Mouse (Mus musculus) neural tube, embryonic 11.5 days (tissue): ENCODE data around the gene Ezh1. TPM values are rescaled to one million over a fixed set of nuclear protein-coding genes. Genes with fewer than 3 reads are reported as not detected.

Source experiments
- ATAC-seq: fragments of 200-750 bp; cut with Nextera tagmentation; 2 replicates; pipeline ENCODE4 v1.8.0; 2017; ENCODE audit warnings: moderate number of reproducible peaks, mild to moderate bottlenecking, moderate TSS enrichment, moderate library complexity; ENCODE audit not compliant: insufficient read depth, low FRiP score, low TSS enrichment
- DNase-seq: peaks from one replicate; pipeline ENCODE4 v3.0.0-alpha.2; 2015; ENCODE audit warnings: low spot score
- H3K27ac ChIP-seq: fragments of 300-500 bp; sonication (generic); 2 replicates; pipeline ENCODE4 v1.5.1; 2014; ENCODE audit warnings: low read depth, mild to moderate bottlenecking, low read length
- H3K27me3 ChIP-seq: fragments of 300-500 bp; sonication (generic); 2 replicates; pipeline ENCODE4 v1.6.1; 2014; ENCODE audit warnings: mild to moderate bottlenecking, low read length, mixed read lengths; ENCODE audit not compliant: control insufficient read depth, insufficient read depth
- H3K36me3 ChIP-seq: fragments of 300-500 bp; sonication (generic); 2 replicates; pipeline ENCODE4 v1.6.1; 2014; ENCODE audit warnings: mild to moderate bottlenecking, low read length, moderate library complexity, mixed read lengths; ENCODE audit not compliant: control insufficient read depth, insufficient read depth
- H3K4me1 ChIP-seq: fragments of 300-500 bp; sonication (generic); 2 replicates; pipeline ENCODE4 v1.6.1; 2014; ENCODE audit warnings: low read length, mixed read lengths; ENCODE audit not compliant: control insufficient read depth, insufficient read depth
- H3K4me2 ChIP-seq: fragments of 300-500 bp; sonication (generic); 2 replicates; pipeline ENCODE4 v1.6.1; 2014; ENCODE audit warnings: low read depth, mild to moderate bottlenecking, moderate library complexity
- H3K4me3 ChIP-seq: fragments of 300-500 bp; sonication (generic); 2 replicates; pipeline ENCODE4 v1.5.1; 2014; ENCODE audit warnings: low read depth, low read length
- H3K9ac ChIP-seq: fragments of 300-500 bp; sonication (generic); 2 replicates; pipeline ENCODE4 v1.6.1; 2014; ENCODE audit warnings: mild to moderate bottlenecking, low read length
- H3K9me3 ChIP-seq: fragments of 300-500 bp; sonication (generic); 2 replicates; pipeline ENCODE4 v1.6.1; 2016; ENCODE audit warnings: low read length; ENCODE audit not compliant: control insufficient read depth
- WGBS: fragments of 180-500 bp; shearing (Covaris S2); extraction: QIAGEN DNeasy Blood & Tissue Kit; methylation state at CpG from one replicate; pipeline ENCODE4 v1.1.7; 2014; 5-methylcytosine and 5-hydroxymethylcytosine counted together
- polyA plus RNA-seq: library from polyadenylated mRNA; unstranded; fragments of >200 nt; fragmentation: Nextera tagmentation; extraction: Ambion mirVana; gene quantifications from 2 replicates; pipeline ENCODE4 v1.2.1, GENCODE M21; 2014

The Ezh1 gene
- polyA plus RNA-seq, 1 experiment from 2014 or later, result 11.2 TPM

DNA sequence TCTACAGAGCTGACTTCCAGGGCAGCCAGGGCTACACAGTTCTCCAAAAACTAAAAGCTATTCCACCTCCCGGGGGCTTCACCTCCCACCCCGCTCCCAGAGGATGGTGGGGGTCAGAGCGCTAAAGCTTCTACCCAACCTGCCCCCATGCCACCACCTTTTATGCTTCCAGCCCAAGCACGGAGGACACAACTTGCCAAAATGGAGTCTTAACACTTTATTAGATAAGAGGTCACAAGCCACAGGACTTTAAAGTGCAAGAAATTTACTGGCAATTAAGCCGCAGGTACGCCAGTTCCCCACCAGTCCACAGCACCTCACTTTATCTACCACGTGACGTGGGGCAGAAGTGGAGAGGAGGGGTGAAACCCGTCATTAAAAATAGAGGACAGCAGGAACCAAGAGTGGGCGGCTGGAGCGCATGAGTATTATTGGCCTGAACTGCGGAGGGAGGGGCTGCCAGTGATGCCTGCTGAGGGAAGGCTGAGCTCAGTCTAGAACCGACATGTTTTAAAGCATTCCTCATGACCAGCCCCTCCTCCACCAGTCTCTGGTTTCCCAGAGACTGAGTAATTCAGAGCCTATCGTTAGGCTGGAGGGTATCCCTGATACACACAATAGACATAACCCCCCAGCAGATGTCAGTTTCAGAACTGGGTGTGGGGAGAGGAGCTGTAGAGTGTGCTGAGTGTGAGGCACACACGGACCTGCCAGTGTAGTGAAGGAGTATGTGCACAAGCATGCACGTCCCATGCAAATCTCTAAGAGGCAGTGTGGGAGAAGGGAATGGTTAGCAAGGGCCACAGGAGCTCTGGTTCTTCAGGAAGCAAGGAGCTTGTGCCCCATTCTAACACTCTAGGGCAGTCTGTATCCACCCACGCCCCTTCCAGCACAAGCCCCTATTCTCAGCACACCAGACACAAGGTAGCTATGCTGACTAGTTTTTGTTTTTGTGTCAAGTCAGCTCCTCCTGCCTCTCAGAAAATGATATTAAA is 35.1 kb downstream of the Ezh1 start:
- H3K36me3 ChIP-seq, result no peaks in the 10 kb centered on the region
- no peak for ATAC-seq
- no peaks in the 10 kb centered on the region for H3K9me3 ChIP-seq
- H3K4me2 ChIP-seq, result no peak overlapping the region
- H3K4me1 ChIP-seq, result peaks cover 13% of the 10 kb centered on the region
- H3K27me3 ChIP-seq, result no peaks in the 10 kb centered on the region
- no peak for DNase-seq
- H3K27ac ChIP-seq, result peak overlapping the region; percentile 84; the same call in 1 of the 2 replicates
- H3K4me3 ChIP-seq, result no peak overlapping the region
- H3K9ac ChIP-seq, result no peak overlapping the region
- 45% methylated on average over 17 of the region's 17 CpGs for WGBS

DNA sequence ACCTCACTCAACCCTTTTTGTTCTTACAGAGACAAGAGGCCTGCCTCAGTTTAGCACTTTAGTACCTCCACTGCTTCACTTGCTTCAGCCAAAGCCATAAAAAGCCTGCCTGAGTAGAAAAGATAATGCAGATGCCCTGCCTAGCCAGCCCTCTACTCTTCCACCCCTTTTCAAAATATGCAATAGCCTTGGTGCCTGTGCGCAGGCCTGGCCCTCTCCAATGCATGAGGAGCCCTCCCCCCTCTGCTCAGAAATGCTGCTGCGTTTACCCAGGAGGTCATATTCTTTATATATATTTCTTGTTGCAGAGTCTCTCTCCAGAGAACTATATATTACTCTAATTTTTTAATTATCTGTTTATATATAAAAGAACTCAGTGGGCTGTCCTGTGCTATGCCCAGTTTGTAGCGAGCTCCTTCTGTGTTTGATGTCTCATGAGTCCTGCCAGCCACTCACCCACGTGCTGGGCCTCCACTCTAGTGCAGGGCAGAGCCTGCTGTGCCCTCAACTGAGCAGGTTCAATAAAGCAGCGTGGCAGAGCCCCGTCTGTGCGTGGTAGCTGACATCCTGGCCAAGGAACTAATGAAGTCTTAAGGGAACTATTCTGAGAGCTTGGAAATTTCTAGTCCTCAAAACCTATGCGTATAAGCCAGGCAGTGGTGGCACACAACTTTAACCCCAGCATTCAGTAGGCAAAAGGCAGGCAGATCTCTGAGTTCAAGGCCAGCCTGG is 35.9 kb downstream of the Ezh1 start:
- H3K9ac ChIP-seq, result peak overlapping the region; percentile 38; the same call in 1 of the 2 replicates
- no peak overlapping the region for H3K4me2 ChIP-seq
- peak overlapping the region; percentile 84 for H3K27ac ChIP-seq
- H3K4me1 ChIP-seq, result peaks cover 13% of the 10 kb centered on the region
- no peak overlapping the region for H3K4me3 ChIP-seq
- no peak for DNase-seq
- ATAC-seq, result no peak
- H3K36me3 ChIP-seq, result no peaks in the 10 kb centered on the region
- H3K9me3 ChIP-seq, result no peaks in the 10 kb centered on the region
- 33% methylated on average over 8 of the region's 8 CpGs for WGBS
- no peaks in the 10 kb centered on the region for H3K27me3 ChIP-seq

DNA sequence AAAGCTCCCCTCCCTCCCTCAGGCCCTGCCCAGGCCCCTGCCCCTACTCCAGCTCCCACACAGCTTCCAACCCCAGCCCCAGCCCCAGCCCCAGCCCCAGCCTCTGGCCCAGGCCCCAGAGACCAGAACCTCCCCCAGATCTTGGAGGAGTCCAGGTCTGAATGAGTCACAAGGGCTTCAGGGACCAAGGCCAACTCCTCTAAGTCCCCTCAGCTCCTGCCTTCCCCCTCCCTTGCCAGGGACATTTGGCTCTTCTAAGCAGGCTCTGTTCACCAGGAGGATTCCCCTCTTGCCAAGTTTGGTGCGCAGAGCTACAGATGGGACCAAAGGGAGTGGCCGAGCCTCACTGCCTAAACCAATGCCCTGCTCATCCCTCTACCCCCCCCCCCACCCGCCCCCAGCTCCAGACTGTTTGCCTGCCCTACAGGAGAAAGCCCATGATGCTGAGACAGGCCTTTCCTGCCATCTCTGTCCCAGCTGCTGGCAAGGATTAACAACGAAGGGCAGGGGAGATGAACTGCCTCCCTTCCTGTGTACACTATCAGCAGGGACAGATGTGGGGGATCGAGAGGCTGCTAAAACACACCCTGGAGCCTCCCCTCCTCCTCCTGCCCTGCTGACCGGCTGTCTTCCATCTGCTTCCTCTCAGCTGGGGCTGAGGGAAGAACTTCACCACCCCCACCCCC is 36.6 kb downstream of the Ezh1 start:
- no peak overlapping the region for H3K4me2 ChIP-seq
- DNase-seq, result peak; percentile 71
- peak overlapping the region; percentile 84 for H3K27ac ChIP-seq
- no peaks in the 10 kb centered on the region for H3K36me3 ChIP-seq
- no peak overlapping the region for H3K4me3 ChIP-seq
- peak overlapping the region; percentile 38; the same call in 1 of the 2 replicates for H3K9ac ChIP-seq
- H3K9me3 ChIP-seq, result no peaks in the 10 kb centered on the region
- peak; percentile 38; the same call in 1 of the 2 replicates for ATAC-seq
- peaks cover 13% of the 10 kb centered on the region for H3K4me1 ChIP-seq
- H3K27me3 ChIP-seq, result no peaks in the 10 kb centered on the region
- 4% methylated on average over 6 of the region's 6 CpGs for WGBS

DNA sequence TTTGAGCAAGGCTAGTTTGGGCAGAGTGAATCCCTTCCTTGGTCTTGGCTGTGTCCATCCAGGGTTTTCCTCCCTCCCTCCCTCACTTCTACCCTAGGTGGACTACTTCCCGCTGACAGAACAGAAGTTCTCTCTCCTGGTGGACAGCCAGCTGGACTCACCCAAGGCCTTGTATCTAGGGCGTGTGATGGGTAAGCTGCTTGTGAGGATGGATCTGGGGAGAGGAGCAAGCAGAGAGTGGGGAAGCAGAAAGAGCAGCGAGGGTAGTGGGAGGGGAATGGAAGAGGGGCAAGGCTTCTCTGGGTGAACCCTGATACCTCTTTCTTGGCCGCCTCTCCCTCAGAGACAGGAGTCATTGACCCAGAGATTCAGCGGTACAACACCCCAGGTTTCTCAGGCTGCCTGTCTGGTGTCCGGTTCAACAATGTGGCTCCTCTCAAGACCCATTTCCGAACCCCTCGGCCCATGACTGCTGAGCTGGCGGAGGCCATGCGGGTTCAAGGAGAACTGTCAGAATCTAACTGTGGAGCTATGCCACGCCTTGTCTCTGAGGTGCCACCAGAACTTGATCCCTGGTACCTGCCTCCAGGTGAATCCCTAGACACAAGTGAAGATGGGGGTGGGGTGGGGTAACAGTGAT is 38.0 kb downstream of the Ezh1 start:
- 87% methylated on average over 11 of the region's 11 CpGs for whole genome bisulfite sequencing
- no peaks in the 10 kb centered on the region for H3K9me3 ChIP-seq
- H3K27ac ChIP-seq, result no peak overlapping the region
- no peaks in the 10 kb centered on the region for H3K36me3 ChIP-seq
- H3K4me1 ChIP-seq, result peaks cover 13% of the 10 kb centered on the region
- ATAC-seq (no peak), DNase-seq (no peak)
- no peak overlapping the region for H3K4me3 ChIP-seq
- H3K9ac ChIP-seq, result no peak overlapping the region
- H3K4me2 ChIP-seq, result no peak overlapping the region
- no peaks in the 10 kb centered on the region for H3K27me3 ChIP-seq

DNA sequence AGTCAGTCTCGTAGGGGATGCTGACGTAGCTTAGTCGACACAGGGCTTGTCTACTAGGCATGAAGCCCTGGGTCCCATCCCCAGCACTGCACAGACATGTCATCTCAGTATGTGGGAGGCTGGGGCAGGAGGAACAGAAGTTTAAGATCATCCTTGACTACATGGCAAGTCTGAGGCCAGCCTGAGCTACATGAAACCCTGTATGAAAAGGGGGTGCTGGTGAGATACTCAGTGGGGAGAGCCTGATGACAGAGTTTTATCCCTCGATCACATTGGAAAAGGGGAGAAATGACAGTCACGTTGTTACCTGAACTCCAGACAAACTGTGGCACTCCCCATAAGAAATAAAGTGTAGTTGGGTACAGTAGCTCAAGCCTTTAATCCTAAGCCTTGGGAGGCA is 38.7 kb downstream of the Ezh1 start:
- no peak for ATAC-seq
- WGBS, result 95% methylated on average over 5 of the region's 5 CpGs
- no peak overlapping the region for H3K4me2 ChIP-seq
- H3K36me3 ChIP-seq, result no peaks in the 10 kb centered on the region
- no peak for DNase-seq
- no peak overlapping the region for H3K4me3 ChIP-seq
- H3K9ac ChIP-seq, result no peak overlapping the region
- H3K4me1 ChIP-seq, result peaks cover 13% of the 10 kb centered on the region
- no peak overlapping the region for H3K27ac ChIP-seq
- H3K27me3 ChIP-seq, result no peaks in the 10 kb centered on the region
- no peaks in the 10 kb centered on the region for H3K9me3 ChIP-seq

DNA sequence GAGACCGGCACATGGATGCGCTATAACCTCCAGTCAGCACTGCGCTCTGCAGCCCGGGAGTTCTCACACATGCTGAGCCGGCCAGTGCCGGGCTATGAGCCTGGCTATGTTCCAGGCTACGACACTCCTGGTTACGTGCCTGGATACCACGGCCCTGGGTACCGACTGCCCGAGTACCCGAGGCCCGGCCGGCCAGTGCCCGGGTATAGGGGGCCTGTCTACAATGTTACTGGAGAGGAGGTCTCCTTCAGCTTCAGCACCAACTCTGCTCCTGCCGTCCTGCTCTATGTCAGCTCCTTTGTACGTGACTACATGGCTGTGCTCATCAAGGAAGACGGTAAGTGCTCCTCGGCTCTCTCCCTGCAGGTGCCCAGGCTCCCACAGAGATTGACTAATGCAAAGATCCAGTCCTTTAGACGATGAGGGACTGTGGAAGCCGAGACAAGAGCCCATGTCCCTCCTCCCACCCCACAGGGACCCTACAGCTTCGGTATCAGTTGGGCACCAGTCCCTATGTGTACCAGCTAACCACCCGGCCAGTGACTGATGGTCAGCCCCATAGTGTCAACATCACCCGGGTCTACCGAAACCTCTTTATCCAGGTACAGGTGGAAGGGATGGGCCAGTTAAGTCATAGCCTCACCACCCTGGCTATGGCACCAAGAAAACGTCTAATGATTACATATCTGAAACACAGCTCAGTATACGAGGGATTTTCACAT is 39.6 kb downstream of the Ezh1 start:
- Histone ChIP-seq H3K4me3 (no peak overlapping the region), H3K9ac (no peak overlapping the region), H3K4me1 (peaks cover 13% of the 10 kb centered on the region), H3K36me3 (no peaks in the 10 kb centered on the region), H3K4me2 (no peak overlapping the region), H3K9me3 (no peaks in the 10 kb centered on the region), H3K27me3 (no peaks in the 10 kb centered on the region), H3K27ac (no peak overlapping the region)
- DNase-seq (no peak), ATAC-seq (no peak)
- WGBS, result 85% methylated on average over 27 of the region's 27 CpGs

DNA sequence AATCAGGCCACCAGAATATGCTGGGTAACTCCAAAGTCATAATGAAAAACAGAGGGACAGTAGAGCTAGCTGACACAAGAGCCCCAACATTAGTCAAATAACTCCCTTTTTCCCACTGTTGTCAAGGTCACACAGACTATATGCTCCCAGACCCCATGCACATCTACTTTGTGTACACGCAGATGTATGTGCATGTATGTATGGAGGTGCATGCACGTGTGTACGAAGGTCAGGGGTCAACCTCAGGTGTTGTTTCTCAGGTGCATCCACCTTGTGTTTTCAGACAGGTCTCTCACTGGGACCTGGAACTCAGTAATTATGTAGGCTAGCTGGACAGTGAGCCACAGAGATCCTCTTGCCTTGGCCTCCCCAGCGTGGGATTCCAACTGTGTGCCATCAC is 40.8 kb downstream of the Ezh1 start:
- 95% methylated on average over 4 of the region's 4 CpGs for WGBS

DNA sequence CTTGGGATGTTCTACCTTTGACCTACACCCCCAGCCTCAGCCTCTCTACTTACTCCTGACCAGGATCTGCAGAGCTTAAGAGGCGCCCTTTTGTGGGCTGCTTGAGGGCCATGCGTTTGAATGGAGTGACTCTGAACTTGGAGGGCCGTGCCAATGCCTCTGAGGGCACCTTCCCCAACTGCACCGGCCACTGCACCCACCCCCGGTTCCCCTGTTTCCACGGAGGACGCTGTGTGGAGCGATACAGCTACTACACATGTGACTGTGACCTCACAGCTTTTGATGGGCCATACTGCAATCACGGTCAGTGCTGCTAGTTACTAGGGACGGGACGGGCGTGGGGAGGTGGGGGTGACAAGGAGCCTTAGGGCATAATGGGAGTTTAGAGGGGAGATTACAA is 41.3 kb downstream of the Ezh1 start:
- H3K27me3 ChIP-seq, result no peaks in the 10 kb centered on the region
- H3K9ac ChIP-seq, result no peak overlapping the region
- H3K36me3 ChIP-seq, result no peaks in the 10 kb centered on the region
- no peak overlapping the region for H3K4me2 ChIP-seq
- no peak overlapping the region for H3K4me3 ChIP-seq
- H3K9me3 ChIP-seq, result no peaks in the 10 kb centered on the region
- WGBS, result 91% methylated on average over 12 of the region's 12 CpGs
- H3K4me1 ChIP-seq, result peaks cover 10% of the 10 kb centered on the region
- DNase-seq, result no peak
- ATAC-seq, result no peak
- no peak overlapping the region for H3K27ac ChIP-seq

More for the DNA sequence above, 40.8 kb downstream of the Ezh1 start:
- Histone ChIP-seq H3K4me3 (no peak overlapping the region), H3K4me2 (no peak overlapping the region), H3K9me3 (no peaks in the 10 kb centered on the region), H3K4me1 (peaks cover 13% of the 10 kb centered on the region), H3K27ac (no peak overlapping the region), H3K36me3 (no peaks in the 10 kb centered on the region), H3K27me3 (no peaks in the 10 kb centered on the region), H3K9ac (no peak overlapping the region)
- DNase-seq (no peak), ATAC-seq (no peak)
